19 mouse cellular contexts compared by ENCODE assay signal in the genomic region with DNA sequence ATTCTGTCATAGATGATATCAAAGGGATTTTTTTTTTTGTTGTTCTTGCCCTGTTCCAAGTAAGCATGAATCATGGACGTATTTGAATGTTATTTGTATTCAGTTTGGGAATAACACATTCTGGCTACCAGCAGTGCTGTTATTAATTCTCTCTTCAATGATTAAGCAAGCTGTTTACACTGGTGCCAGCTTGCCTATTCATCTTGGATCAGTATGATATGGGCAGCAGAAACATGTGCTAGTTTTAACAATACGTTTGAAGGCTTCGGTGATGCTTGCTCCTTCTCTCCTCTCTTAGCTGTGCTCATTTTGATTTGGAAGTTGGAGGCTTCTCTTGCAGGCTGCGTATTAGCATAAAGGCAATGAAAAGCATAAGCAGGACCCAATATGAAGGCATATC.
DNase-seq lines count a peak whose midpoint lies in the region; TF ChIP-seq lines count a peak whose summit lies in the region.
"Had no signal": no experiment of that assay in that cellular context is flagged by ENCODE, and none has a peak within 500 bp of the region (broad histone marks: within the 10 kb centered on the region; RNA-seq: fewer than 3 reads in every experiment).

No protein-coding gene starts in this region.

- no peaks in the 10 kb centered on the region for H3K4me1 ChIP-seq in lung, adult 2 months (ENCODE audit: control insufficient read depth, insufficient read depth, low read length)
- H3K4me1 ChIP-seq: embryonic facial prominence, embryonic 12.5 days; limb, embryonic 13.5 days; megakaryocyte, embryonic 14.5 days; midbrain, embryonic 12.5 days had no signal

- TF ChIP-seq POLR2A in lung, adult 2 months (IDR thresholded peaks at IDR 0.05; ENCODE audit: borderline replicate concordance, extremely low read depth, low read depth, low read length) = no peak

- 88% methylated on average over 4 of the region's 4 CpGs for WGBS in lung, adult 2 months

- DNase-seq in layer of hippocampus, adult 11-12 months (ENCODE audit: low spot score) = peak; percentile 6
- DNase-seq in layer of hippocampus, postnatal 25 days (ENCODE audit: extremely low spot score in 1 of 2, low spot score in 1 of 2) = no peak
- peak; percentile 24 for DNase-seq in brain, embryonic 18.5 days (ENCODE audit: low read depth, low spot score)
- DNase-seq in layer of hippocampus, adult 9-10 months (ENCODE audit: low spot score) = peak; percentile 12
- no peak for DNase-seq in heart, adult 8-10 months (ENCODE audit: low spot score)
- DNase-seq in lung, adult 2 months = no peak
- DNase-seq: adrenal gland, postnatal 25 days; B cell, adult 2 months; cerebellum, adult 8-10 months; embryo, embryonic 11 days; kidney, adult 8-10 months; kidney, postnatal 10 days; lung, postnatal 4 days; thymus, postnatal 4 days had no signal

- TF ChIP-seq CTCF in lung, adult 2 months (IDR thresholded peaks at IDR 0.05; ENCODE audit: insufficient read depth, low read length) = no peak

- no peak overlapping the region for H3K4me3 ChIP-seq in lung, adult 2 months (replicated peaks; ENCODE audit: extremely low read depth, low read depth, low read length)
- H3K4me3 ChIP-seq: embryonic facial prominence, embryonic 12.5 days; left cerebral cortex, adult 2 months; limb, embryonic 13.5 days; megakaryocyte, embryonic 14.5 days; midbrain, embryonic 12.5 days had no signal

Comparison
In these comparisons a context has a peak if more than half of its experiments do, and no peak if none do; other contexts are left out.
1. DNase-seq: peak in layer of hippocampus, adult 11-12 months (single experiment), brain, embryonic 18.5 days (single experiment) and layer of hippocampus, adult 9-10 months (single experiment); none in layer of hippocampus, postnatal 25 days (0 of 2), heart, adult 8-10 months (single experiment) and lung, adult 2 months (single experiment).